Mouse (Mus musculus) left cerebral cortex, adult 8-10 months (tissue): ENCODE data around the gene Lrrc46. TPM values are rescaled to one million over a fixed set of nuclear protein-coding genes. Genes with fewer than 3 reads are reported as not detected.

Experiments
- DNase-seq, 2 experiments: peaks; one replicate each; pipeline ENCODE4 v3.0.0; 2022; ENCODE audit warnings: low spot score in 2 of 2
- total RNA-seq, 4 experiments: library from RNA; stranded (reverse); gene quantifications; 2 replicates each; pipeline ENCODE4 v1.2.4; 2022

The Lrrc46 gene
- under 1 TPM in 3 of 4 experiments, not detected in 1; 0.28 to 0.91 (median 0.72) TPM for total RNA-seq

GRCm38 (mm10) chr11:97041022-97041899 is at the start of gene Lrrc46, which contains the start of gene Mrpl10:
Gene Lrrc46 (minus strand): TSS chr11:97041407.
Gene Mrpl10 (plus strand): TSS chr11:97041560.
- peak; percentile 67 to 84 for DNase-seq

DNA sequence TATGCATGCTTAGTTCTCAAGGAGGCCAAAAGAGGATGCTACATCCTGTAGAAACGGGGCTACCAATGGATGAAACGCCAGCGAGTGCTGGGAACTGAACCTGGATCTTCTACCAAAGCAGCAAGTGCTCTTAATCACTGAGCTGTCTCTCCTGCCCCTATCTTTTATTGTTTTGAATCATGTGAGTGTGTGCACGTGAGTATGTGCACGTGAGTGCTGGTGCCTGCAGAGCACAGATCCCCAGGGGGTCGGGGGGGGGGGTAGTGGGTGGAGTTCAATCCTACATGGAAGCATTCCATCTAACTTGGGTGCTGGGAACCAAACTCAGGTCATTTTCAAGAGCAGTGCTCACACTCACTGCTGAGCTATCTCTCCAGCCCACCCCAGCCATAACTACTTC is 45.2 kb upstream of the Lrrc46 start:
- no peak for DNase-seq

DNA sequence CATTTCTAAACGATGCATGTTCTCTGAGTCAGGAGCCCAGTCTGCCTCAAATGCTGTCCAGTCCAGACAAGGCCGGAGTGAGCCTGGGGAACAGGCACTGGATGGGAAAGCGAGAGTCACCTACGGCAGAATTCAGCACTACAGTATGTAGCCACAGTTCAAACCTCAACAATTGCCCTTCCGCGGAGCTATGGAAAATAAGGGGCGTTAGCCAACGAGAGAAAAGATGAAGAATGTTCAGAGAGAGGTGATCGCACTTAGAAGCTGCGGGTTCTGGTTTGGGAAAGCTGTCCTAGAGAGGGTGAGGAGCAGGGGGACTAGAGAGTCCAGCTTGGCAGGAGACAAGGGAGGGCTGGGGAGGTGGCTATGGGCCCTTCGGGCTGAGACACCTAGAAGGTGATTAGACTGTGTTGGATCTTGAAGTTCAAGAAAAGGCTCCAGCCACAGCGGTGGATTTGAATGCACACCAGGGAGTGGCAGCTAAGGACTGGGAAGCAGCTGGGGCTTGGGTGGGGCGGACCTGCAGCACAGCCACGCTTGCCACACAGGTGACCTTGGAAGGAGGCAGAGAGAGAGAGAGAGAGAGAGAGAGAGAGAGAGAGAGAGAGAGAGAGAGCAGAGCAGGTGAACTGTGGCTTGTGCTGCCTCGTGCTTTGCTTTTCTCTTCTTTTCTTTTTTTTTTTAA is 43.8 kb upstream of the Lrrc46 start:
- DNase-seq = no peak

DNA sequence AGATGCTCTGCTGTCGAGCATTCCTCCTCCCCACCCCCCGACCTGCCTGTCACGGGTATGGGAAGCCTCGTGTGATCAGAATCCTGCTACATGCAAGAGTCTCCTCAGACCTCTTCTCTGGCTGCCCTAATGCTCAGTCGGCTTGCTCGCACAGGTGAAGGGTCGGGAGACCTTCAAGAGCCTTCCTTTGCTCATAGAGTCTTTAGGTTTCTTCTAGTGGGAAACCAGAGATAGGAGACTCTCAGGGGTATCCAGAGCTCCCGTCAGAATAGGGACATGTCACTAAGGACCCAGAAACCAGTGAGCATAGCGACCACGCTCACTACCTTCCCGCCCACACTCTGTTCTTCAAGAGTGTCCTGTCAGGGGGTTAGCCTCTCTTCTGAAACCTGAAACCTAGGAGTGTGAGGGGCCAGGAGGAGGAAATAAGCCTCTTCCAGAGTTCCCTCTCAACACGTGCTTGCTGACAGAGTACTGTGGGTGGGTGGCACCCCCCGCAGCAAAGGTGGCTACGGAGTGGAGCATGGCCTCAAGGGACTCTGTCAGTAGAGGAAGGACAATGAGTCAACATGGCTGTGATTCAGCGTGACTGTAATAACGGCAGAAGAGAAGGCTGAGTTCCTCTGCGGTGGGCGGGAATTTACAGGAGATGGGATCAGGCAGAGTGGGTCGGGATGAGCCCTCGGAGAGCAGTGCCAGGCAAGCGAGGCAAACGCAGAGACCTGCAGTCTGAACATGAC is 42.4 kb upstream of the Lrrc46 start:
- DNase-seq = peak in 1 of 2 experiments; percentile 67

DNA sequence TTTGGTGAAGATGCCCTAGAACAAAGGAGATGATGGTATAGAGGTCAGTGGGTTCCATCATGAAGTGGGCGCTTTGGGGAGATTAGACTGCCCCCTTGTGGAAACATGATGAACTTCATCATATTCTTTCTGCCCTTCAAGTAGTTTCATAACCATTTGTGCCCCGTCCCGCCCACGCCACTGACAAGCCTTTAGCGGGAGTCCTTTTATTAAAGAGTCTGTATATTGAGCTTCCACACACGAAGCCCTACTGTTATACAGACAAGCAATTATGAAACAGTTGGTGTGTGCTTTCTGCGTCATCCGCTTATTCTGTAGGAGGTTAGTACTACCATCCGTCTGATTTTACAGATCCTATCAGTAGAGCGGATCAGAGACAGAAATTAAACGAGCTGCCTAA is 41.8 kb upstream of the Lrrc46 start:
- DNase-seq = no peak

- DNase-seq = no peak
Measured at GRCm38 (mm10) chr11:97080291-97080690, 39.1 kb upstream of the Lrrc46 start.

DNA sequence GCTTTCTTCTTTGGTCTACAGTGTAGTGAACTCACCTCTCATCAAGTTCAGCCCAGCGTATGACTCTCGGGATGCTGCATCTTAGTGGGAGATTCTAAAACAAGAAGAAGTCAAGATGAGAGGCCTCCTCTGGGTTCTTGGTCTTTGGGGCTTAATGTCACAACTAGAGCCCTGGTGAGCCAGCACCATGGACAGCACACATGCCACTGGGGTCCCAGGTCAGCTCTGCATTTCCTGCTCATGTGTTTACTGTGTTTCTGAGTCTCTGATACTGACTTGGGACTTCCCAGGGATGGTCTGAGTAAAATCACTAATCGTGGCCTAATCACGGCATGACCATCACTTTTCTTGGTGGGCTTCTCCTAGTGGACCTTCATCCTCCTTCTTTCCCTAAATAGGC is 37.5 kb upstream of the Lrrc46 start:
- DNase-seq = no peak

DNA sequence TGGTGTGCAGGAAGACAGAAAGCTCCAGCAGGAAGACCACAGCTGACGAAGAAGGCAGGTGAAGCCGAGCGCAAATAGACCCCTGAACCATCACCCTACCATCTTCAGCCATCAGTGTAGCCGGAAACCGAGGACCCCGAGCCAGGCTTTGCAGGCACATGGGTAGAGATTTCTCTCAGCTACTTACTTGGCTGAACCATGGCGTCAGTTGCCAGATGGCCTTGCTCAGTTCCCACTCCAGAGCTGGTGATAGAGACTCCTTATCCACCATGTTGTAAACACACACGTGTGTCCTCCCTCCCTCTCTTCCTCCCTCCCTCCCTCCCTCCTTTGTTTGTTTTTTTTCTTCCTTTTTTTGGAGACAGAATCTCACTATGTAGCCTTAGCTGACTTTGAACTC is 33.0 kb upstream of the Lrrc46 start:
- no peak for DNase-seq

DNA sequence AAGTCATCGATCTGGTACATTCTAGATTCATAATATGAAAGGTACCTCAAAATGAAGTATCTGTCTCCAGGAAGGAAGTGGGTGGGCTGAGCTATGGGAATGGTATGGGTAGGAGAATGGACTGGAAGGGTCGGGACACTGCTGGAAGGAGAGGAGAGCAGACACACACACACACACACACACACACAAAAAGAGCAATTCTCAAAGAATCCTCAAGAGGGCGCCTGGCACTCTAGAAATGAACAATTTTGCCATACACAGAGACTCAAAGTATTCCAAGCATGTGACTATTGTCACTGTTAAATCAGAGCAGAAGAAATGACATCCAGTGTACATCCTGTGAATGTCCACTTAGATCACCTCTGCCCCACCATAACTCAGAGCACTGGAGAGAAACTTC is 31.3 kb upstream of the Lrrc46 start:
- no peak for DNase-seq

DNA sequence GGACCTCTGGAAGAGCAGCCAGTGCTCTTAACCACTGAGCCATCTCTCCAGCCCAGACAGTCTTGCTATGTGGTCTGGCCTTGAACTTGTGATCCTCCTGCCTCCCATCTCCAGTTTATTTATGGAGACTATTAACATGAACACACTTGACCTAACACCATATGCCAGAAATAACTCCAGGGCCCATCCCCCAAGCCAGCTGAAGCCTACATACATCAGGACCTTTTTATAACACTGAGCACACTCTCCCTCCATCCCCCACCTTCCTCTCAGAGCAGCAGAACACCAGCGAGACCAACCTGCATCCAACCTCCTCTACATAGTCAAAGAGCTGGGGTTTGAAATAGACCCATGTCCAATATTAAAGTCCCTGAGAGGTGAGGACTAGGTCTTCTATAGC is 29.9 kb upstream of the Lrrc46 start:
- no peak for DNase-seq

GRCm38 (mm10) chr11:97069770-97070169 is 28.6 kb upstream of the Lrrc46 start:
- DNase-seq = no peak

DNA sequence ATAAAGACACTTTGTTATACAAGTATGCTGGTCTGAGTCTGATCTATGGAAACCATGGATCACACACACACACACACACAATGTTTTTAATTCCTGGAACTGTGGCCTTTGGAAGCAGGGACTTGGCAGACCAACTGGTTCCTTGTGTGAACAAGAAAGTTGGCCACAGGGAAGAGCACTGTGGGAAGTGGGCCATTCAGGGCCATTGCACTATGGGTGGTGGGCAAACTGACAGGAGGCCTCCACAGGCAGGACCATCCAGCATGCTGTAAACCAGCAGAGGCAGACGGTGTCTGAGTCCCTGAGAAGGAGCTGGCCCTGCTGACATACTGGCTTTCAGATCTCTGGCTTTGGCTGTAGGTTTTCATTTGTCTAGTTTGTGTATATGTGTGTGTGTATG is 28.1 kb upstream of the Lrrc46 start:
- no peak for DNase-seq

GRCm38 (mm10) chr11:97066656-97067360 is 25.6 kb upstream of the Lrrc46 start:
- no peak for DNase-seq

DNA sequence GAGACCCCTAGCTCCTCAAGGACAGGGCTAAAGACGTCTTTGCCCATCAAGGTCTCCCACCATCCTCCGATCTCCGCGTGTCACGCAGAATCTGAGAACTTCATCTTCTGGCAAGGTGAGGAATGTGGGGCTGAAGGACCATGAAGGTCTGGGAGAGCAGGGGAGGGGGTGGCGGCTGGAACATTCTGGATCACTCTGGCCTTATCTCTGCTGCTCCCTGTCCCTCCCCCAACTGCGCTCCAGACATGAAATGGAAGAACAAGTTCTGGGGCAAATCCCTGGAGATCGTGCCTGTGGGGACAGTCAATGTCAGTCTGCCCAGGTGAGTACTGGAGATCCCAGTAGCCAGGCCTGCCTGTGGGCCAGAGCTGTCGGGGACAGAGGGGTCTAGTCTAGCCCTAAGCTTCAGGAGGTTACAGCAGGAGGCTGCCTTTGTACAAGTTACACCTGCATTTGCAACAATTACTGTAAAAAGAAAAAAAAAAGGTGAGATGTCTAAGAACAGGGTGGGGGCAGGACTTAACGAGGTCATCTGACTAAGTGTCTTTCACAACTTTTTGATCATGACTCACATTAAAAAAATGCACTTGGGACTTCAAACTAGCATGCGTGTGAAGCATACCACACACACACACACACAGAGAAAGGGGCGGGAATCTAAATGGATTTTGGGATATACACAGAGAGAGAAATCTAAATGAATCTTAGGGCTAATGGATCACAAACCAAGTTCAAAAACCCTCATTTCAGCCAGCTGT is 24.5 kb upstream of the Lrrc46 start:
- no peak for DNase-seq

DNA sequence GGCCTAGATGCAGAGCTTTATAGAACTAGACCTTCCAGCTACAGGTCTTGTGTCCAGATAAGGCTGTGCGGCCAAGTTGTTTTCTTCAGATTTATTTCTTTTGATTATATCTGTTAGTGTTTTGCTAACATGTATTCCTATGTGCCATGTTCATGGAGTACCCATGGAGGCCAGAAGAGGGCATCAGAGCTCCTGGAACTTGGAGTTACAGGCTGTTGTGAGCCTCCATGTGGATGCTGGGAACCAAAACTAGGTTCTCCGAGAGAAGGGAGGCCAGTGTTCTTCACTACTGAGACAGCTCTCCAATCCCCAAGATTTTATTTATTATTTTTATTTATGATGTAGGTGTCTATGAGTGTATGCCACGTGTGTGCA is 22.7 kb upstream of the Lrrc46 start:
- DNase-seq = no peak

DNA sequence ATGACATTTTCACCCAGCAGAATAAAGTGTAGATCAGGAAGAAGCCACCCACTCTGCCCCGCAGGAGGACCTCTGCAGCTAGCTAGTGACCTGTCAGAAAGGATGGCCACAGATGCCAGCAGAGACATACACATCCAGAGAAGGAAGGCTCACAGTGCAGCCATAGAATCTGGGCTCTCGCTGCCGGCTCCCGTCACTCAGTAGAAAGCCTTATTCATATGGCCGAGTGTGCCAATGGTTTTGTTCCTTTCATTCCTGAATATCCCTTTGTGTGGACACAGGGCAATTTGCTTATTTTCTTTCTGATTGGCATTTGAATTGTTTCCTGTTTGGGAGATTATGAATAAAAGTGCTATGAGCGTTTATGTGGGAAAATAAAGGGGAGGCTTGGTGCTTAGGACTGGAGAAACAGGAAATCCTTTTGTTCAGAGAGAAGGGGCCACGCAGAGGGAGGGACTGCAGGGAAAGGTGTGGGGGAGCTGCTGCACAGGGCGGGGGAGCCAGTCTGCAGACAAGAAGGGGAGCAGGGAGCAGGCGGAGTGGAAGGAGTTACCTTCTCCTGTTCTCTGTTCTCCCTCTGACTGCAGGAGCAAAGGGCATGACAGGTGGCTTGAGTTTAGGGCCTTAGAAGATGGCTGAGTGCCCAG is 22.2 kb upstream of the Lrrc46 start:
- no peak for DNase-seq

DNA sequence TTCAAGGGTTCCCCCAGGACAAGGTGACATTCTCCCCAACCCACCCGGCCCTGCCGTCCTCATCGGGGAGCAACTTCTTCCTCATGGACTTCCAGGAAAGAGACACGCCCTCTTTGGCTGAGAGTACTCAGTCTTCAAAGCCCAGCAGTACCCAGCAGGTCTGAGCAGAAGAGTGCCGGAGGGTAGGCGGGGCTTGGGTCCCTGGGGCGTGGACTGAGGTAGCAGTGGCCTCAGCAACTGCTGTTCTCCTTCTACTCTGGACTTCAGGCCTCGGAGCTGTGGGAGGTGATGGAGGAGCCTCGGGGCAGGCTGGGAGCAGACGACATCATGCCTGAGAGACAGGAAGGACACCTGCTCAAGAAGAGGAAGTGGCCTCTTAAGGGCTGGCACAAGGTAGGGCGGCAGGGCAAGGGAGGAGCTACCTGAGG is 11.0 kb upstream of the Lrrc46 start:
- no peak for DNase-seq

DNA sequence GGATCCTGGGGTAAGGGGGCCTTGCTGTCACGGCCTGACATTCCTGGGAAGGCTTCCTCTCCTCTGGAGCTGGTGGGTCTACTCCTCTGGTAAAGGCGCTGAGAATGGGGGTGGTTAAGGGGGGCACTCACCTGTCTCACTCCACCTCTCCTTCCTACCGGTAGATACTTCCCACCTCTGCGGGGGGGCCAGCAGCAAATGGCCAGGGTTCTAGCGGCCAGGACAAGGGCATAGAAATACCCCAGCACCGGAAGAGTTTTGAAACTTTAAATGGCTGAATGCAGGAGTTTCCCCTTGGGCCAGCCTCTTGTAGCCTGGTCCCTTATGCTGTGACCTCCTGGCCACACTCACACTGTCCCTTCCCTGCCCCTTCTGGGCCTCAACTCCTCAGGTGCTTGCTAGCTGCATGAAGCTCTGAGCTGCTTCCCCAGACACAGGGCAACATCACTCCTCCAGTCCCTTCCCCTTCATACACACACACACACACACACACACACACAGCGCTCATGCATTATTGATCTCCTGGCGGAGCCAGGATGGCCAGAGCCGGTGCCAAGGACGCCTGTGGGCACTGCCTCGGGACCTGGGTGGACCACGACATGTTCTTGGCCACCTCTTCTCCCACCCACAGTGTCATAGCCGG is 9.9 kb upstream of the Lrrc46 start:
- no peak for DNase-seq

DNA sequence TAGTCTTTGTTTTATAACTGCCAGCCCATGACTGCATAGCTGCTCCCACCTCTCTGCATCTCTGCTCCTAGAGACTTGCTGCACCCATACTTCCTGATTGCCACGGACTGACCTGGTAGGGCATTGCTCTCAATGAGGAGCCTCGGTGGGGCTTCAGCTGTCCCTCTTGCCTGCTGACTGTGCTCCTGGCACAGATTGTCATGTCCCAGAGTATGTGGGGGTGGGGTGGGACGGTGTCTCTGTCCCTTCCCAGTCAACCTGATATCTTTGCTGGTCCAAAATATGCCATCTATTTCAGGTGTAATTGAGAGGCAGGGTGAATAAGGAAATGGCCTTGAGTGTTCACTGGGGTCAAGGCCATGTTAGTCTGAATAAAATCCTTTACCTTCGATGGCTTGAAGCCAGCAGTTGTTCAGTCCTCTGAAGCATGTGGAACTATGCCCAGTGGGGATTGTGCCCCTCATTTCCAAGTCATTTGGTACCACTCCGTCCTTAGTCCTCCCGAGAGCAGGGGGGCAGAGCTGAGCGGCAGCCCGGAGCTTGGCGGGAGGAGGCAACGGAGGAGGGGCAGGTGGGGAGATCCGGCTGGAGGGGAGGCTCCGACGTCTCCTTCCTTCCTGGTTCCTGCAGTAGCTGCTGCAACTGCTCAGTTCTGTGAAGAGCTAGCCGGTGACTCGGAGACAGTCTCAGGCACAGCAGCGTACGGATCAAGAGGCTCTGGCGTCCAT is 9.2 kb upstream of the Lrrc46 start, which contains the start of gene Osbpl7:
Gene Osbpl7, plus strand, starts transcription at position 413 of the 728 bp plus-strand sequence.
- peak; percentile 39 to 70 for DNase-seq
